8 mouse cellular contexts compared by ENCODE assay signal in the genomic region with DNA sequence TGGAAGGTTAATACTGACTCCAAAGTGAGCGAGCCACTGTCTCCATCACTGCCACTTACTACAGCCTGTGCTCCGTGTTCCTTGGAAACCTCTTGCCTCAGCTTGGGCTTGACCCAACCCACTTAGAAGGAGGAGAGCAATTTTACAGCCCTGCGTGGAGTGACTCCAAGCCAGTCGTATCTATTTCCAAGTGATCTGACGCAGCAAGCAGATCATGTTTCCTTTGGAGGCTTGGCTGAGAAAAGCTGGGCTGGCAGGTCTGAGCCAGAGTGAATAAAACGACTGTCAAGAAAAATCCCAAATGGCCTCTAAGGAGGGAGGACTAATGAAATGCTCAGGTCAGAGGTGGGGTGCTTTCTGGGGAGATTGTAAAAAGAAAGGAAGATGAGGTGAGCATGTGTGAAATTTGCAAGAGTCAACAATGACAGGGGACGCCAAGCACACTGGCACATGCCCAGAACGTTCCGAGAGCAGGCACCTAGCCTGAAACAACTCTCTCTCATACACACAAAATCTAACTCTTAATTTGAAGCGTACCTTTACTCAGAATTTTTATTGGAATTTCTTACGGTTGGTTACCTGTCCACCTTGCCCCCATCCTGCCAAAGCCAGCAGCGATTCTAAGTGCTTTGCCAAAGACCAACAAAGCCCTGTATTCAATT.
DNase-seq lines count a peak whose midpoint lies in the region; ATAC-seq lines count a peak whose summit lies in the region.

No protein-coding gene starts in this region.

- H3K9ac ChIP-seq in hindbrain, embryonic 11.5 days (ENCODE audit: low read depth, low read length): no peak overlapping the region
- H3K9ac ChIP-seq in intestine, embryonic 14.5 days (ENCODE audit: low read length): no peak overlapping the region

- H3K4me1 ChIP-seq in hindbrain, embryonic 10.5 days (replicated peaks): peaks cover 48% of the 10 kb centered on the region
- peaks cover 6% of the 10 kb centered on the region for H3K4me1 ChIP-seq in hindbrain, embryonic 11.5 days (replicated peaks; ENCODE audit: control insufficient read depth, insufficient read depth, low read length)
- H3K4me1 ChIP-seq in intestine, embryonic 14.5 days (replicated peaks; ENCODE audit: control insufficient read depth, insufficient read depth, low read length): peaks cover 27% of the 10 kb centered on the region

- no peaks in the 10 kb centered on the region for H3K36me3 ChIP-seq in hindbrain, embryonic 10.5 days
- H3K36me3 ChIP-seq in hindbrain, embryonic 11.5 days (ENCODE audit: control insufficient read depth, insufficient read depth, low read length): no peaks in the 10 kb centered on the region
- no peaks in the 10 kb centered on the region for H3K36me3 ChIP-seq in intestine, embryonic 14.5 days (ENCODE audit: control insufficient read depth, insufficient read depth, low read length)

- 61% methylated on average over 12 of the region's 12 CpGs for WGBS in hindbrain, embryonic 10.5 days
- WGBS in hindbrain, embryonic 11.5 days: 63% methylated on average over 12 of the region's 12 CpGs
- WGBS in intestine, embryonic 14.5 days: 48% methylated on average over 12 of the region's 12 CpGs

- DNase-seq in hindbrain, embryonic 10.5 days (ENCODE audit: low spot score): no peak
- no peak for DNase-seq in hindbrain, embryonic 11.5 days (ENCODE audit: low spot score)
- DNase-seq in gastrocnemius, adult 18-20 months (ENCODE audit: low spot score): peak; percentile 96
- peak; percentile 53 for DNase-seq in intestine, embryonic 14.5 days (ENCODE audit: low spot score)
- DNase-seq in lung, postnatal 10 days: peak; percentile 89
- DNase-seq in frontal cortex, postnatal 10 days (ENCODE audit: low spot score in 2 of 2): no peak
- no peak for DNase-seq in retina, postnatal 1 day

- H3K4me2 ChIP-seq in hindbrain, embryonic 11.5 days (replicated peaks; ENCODE audit: low read depth, low read length): no peak overlapping the region
- no peak overlapping the region for H3K4me2 ChIP-seq in intestine, embryonic 14.5 days (ENCODE audit: low read length)

- peak overlapping the region; percentile 14 for H3K27ac ChIP-seq in hindbrain, embryonic 10.5 days
- H3K27ac ChIP-seq in hindbrain, embryonic 11.5 days (ENCODE audit: low read depth, low read length): no peak overlapping the region
- peak overlapping the region; percentile 35 for H3K27ac ChIP-seq in intestine, embryonic 14.5 days (ENCODE audit: low read depth)

- H3K9me3 ChIP-seq in hindbrain, embryonic 10.5 days: 0 out of 2 replicates have a peak, but pooled peaks cover 3% of the 10 kb centered on the region
- H3K9me3 ChIP-seq in hindbrain, embryonic 11.5 days (ENCODE audit: control insufficient read depth, low read length): no peaks in the 10 kb centered on the region
- no peaks in the 10 kb centered on the region for H3K9me3 ChIP-seq in intestine, embryonic 14.5 days (ENCODE audit: control insufficient read depth, low read length)

- no peak overlapping the region for H3K4me3 ChIP-seq in hindbrain, embryonic 10.5 days
- no peak overlapping the region for H3K4me3 ChIP-seq in hindbrain, embryonic 11.5 days (ENCODE audit: low read depth, low read length)
- no peak overlapping the region for H3K4me3 ChIP-seq in intestine, embryonic 14.5 days (ENCODE audit: low read depth, low read length)

- H3K27me3 ChIP-seq in hindbrain, embryonic 10.5 days (ENCODE audit: insufficient read depth, poor library complexity, severe bottlenecking): peaks cover 3% of the 10 kb centered on the region; the same call in 1 of the 2 replicates
- no peaks in the 10 kb centered on the region for H3K27me3 ChIP-seq in hindbrain, embryonic 11.5 days (ENCODE audit: control insufficient read depth, insufficient read depth, low read length)
- H3K27me3 ChIP-seq in intestine, embryonic 14.5 days (replicated peaks; ENCODE audit: control insufficient read depth, insufficient read depth, low read length): no peaks in the 10 kb centered on the region

- no peak for ATAC-seq in hindbrain, embryonic 11.5 days (ENCODE audit: low FRiP score)
- no peak for ATAC-seq in intestine, embryonic 14.5 days (replicated peaks; ENCODE audit: low FRiP score, low TSS enrichment, low read depth)
- no peak; the same call in 1 of the 2 replicates for ATAC-seq in frontal cortex, adult (ENCODE audit: low TSS enrichment)

Comparison
In these comparisons a context has a peak if more than half of its experiments do, and no peak if none do; other contexts are left out.
1. DNase-seq: peak in gastrocnemius, adult 18-20 months (single experiment), intestine, embryonic 14.5 days (single experiment) and lung, postnatal 10 days (single experiment); none in hindbrain, embryonic 10.5 days (single experiment), hindbrain, embryonic 11.5 days (single experiment), frontal cortex, postnatal 10 days (0 of 2) and retina, postnatal 1 day (single experiment).